Comparison of ENCODE assay signal across 18 mouse cellular contexts in the genomic region with DNA sequence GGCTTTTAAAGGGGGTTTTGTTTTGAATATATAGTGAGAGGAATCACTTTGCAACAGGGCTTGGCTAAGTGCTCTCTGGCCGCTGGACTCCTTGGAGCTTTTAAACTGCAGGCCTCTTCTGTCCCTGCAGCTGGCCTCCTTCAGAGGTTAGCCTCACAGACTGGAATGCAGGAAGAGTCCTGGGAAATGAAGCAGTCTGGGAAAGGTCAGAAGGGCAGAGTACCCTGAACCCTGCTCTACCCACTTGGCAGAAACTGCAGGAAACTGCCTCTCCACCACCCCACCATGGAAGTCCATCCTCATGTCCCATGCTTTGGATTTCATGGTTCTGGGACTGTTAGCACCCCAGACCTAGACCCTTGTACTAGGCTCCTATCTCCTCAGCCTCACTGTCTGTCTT. TPM values are rescaled to one million over a fixed set of nuclear protein-coding genes. Genes with fewer than 3 reads are reported as not detected.
DNase-seq lines count a peak whose midpoint lies in the region; ATAC-seq and TF ChIP-seq lines count a peak whose summit lies in the region.
"Had no signal": no experiment of that assay in that cellular context is flagged by ENCODE, and none has a peak within 500 bp of the region (broad histone marks: within the 10 kb centered on the region; RNA-seq: fewer than 3 reads in every experiment).

No protein-coding gene starts in this region.

- peak overlapping the region; percentile 66 for H3K27ac ChIP-seq in liver, postnatal 0 days (ENCODE audit: low read depth)
- no peak overlapping the region for H3K27ac ChIP-seq in hindbrain, embryonic 14.5 days
- H3K27ac ChIP-seq: forebrain, embryonic 12.5 days; heart, embryonic 15.5 days; hindbrain, postnatal 0 days; left cerebral cortex, adult 2 months; limb, embryonic 15.5 days had no signal

- 64% methylated on average over 1 of the region's 1 CpGs for WGBS in liver, postnatal 0 days (ENCODE audit: insufficient replicate concordance)
- 35% methylated on average over 1 of the region's 1 CpGs for WGBS in hindbrain, embryonic 14.5 days

- H3K27me3 ChIP-seq in liver, postnatal 0 days (ENCODE audit: insufficient read depth, low read length) = no peaks in the 10 kb centered on the region
- no peaks in the 10 kb centered on the region for H3K27me3 ChIP-seq in hindbrain, embryonic 14.5 days (ENCODE audit: control insufficient read depth, insufficient read depth, low read length)
- H3K27me3 ChIP-seq: heart, embryonic 15.5 days; limb, embryonic 15.5 days had no signal

- TF ChIP-seq EP300 in liver, postnatal 0 days (IDR thresholded peaks at IDR 0.05; ENCODE audit: low read depth) = no peak

- H3K36me3 ChIP-seq in liver, postnatal 0 days (replicated peaks; ENCODE audit: insufficient read depth, low read length) = no peaks in the 10 kb centered on the region
- H3K36me3 ChIP-seq in hindbrain, embryonic 14.5 days (replicated peaks; ENCODE audit: control insufficient read depth, insufficient read depth) = no peaks in the 10 kb centered on the region
- H3K36me3 ChIP-seq: forebrain, embryonic 12.5 days; heart, embryonic 15.5 days; limb, embryonic 15.5 days had no signal

- ATAC-seq in liver, postnatal 0 days = no peak
- no peak for ATAC-seq in frontal cortex, adult (ENCODE audit: low TSS enrichment)
- ATAC-seq in hindbrain, embryonic 14.5 days (ENCODE audit: low FRiP score) = no peak
- ATAC-seq: hindbrain, postnatal 0 days had no signal

- no peak overlapping the region for H3K4me3 ChIP-seq in liver, postnatal 0 days (ENCODE audit: low read depth, low read length)
- no peak overlapping the region for H3K4me3 ChIP-seq in hindbrain, embryonic 14.5 days (replicated peaks; ENCODE audit: low read length)
- H3K4me3 ChIP-seq: forebrain, embryonic 12.5 days; heart, embryonic 15.5 days; left cerebral cortex, adult 2 months; limb, embryonic 15.5 days had no signal

- TF ChIP-seq CTCF in liver, postnatal 0 days (IDR thresholded peaks at IDR 0.05; ENCODE audit: low read depth) = no peak

- no peaks in the 10 kb centered on the region for H3K9me3 ChIP-seq in liver, postnatal 0 days (ENCODE audit: low read length)
- no peaks in the 10 kb centered on the region for H3K9me3 ChIP-seq in hindbrain, embryonic 14.5 days (ENCODE audit: control insufficient read depth, low read length)
- H3K9me3 ChIP-seq: forebrain, embryonic 12.5 days; heart, embryonic 15.5 days; limb, embryonic 15.5 days had no signal

- peak; percentile 56 for DNase-seq in adrenal gland, postnatal 10 days
- no peak for DNase-seq in adrenal gland, adult 8-10 months
- no peak for DNase-seq in liver, postnatal 0 days
- no peak for DNase-seq in liver
- DNase-seq in kidney, postnatal 36 days = peak; percentile 55 to 58
- DNase-seq in yolk sac, embryonic 10.5 days (ENCODE audit: low spot score) = peak; percentile 17
- no peak for DNase-seq in hindbrain, embryonic 14.5 days (ENCODE audit: low spot score)
- DNase-seq: cerebellum, adult 2 months; gastrocnemius, postnatal 25 days; spleen, adult 18-20 months had no signal

- H3K4me1 ChIP-seq in liver, postnatal 0 days (ENCODE audit: insufficient read depth) = peaks cover 7% of the 10 kb centered on the region
- H3K4me1 ChIP-seq in hindbrain, embryonic 14.5 days (replicated peaks; ENCODE audit: control insufficient read depth, insufficient read depth, low read length) = no peaks in the 10 kb centered on the region; the same call in 1 of the 2 replicates
- H3K4me1 ChIP-seq: heart, embryonic 15.5 days had no signal

- no peak overlapping the region for H3K4me2 ChIP-seq in liver, postnatal 0 days (ENCODE audit: low read depth, low read length)
- no peak overlapping the region for H3K4me2 ChIP-seq in hindbrain, embryonic 14.5 days (replicated peaks)
- H3K4me2 ChIP-seq: heart, embryonic 15.5 days; limb, embryonic 15.5 days had no signal

- no peak overlapping the region for H3K9ac ChIP-seq in liver, postnatal 0 days (replicated peaks)
- H3K9ac ChIP-seq in hindbrain, embryonic 14.5 days = no peak overlapping the region
- H3K9ac ChIP-seq: forebrain, embryonic 12.5 days; heart, embryonic 15.5 days; limb, embryonic 15.5 days had no signal

RNA-seq across cellular contexts. Expression of a gene that starts 29.3 kb away (rescaled TPM):
- 10 to 100 TPM; 69.6 to 95.7 TPM for total RNA-seq in adrenal gland, postnatal 10 days (2021)
- total RNA-seq in adrenal gland, adult 8-10 months (2022) = 10 to 100 TPM; 15.3 to 88.2 (median 29.8) TPM
- polyA plus RNA-seq in liver, postnatal 0 days (2015; fragmentation: Nextera tagmentation; extraction: Ambion mirVana) = 0.08 TPM in 2 replicates
- 0.35 and 0.73 TPM in 2 replicates for polyA plus RNA-seq in hindbrain, embryonic 14.5 days (2014; fragmentation: Nextera tagmentation; extraction: Ambion mirVana)
- total RNA-seq: megakaryocyte progenitor cell, adult 5-6 weeks had no signal
- polyA plus RNA-seq: embryonic facial prominence, embryonic 11.5 days; forebrain, embryonic 12.5 days had no signal

RNA-seq across cellular contexts. Expression of a gene that starts 36.6 kb away (rescaled TPM):
- total RNA-seq in adrenal gland, postnatal 10 days (2021) = under 1 TPM; 0.24 to 0.30 TPM
- total RNA-seq in adrenal gland, adult 8-10 months (2022) = not detected
- polyA plus RNA-seq in liver, postnatal 0 days (2015; fragmentation: Nextera tagmentation; extraction: Ambion mirVana) = 0.08 TPM in 1 of 2 replicates, not detected in the other
- 0.91 and 1.1 TPM in 2 replicates for polyA plus RNA-seq in hindbrain, embryonic 14.5 days (2014; fragmentation: Nextera tagmentation; extraction: Ambion mirVana)
- total RNA-seq: gastrocnemius, postnatal 25 days; megakaryocyte progenitor cell, adult 5-6 weeks had no signal
- polyA plus RNA-seq: embryonic facial prominence, embryonic 11.5 days; forebrain, embryonic 12.5 days had no signal

RNA-seq across cellular contexts. Expression of a gene that starts 54.5 kb away (rescaled TPM):
- total RNA-seq in adrenal gland, postnatal 10 days (2021) = 10 to 100 TPM; 62.1 to 64.9 TPM
- 10 to 100 TPM; 57.9 to 78.0 (median 74.5) TPM for total RNA-seq in adrenal gland, adult 8-10 months (2022)
- polyA plus RNA-seq in liver, postnatal 0 days (2015; fragmentation: Nextera tagmentation; extraction: Ambion mirVana) = 10.1 and 12.9 TPM in 2 replicates
- polyA plus RNA-seq in hindbrain, embryonic 14.5 days (2014; fragmentation: Nextera tagmentation; extraction: Ambion mirVana) = 36.0 and 39.6 TPM in 2 replicates

Comparison
In these comparisons a context has a peak if more than half of its experiments do, and no peak if none do; other contexts are left out.
1. DNase-seq: peak in adrenal gland, postnatal 10 days (single experiment), kidney, postnatal 36 days (2 of 2) and yolk sac, embryonic 10.5 days (single experiment); none in adrenal gland, adult 8-10 months (single experiment), liver, postnatal 0 days (single experiment), liver (single experiment) and hindbrain, embryonic 14.5 days (single experiment).